Mouse (Mus musculus): ENCODE data around the gene Casc1. TPM values are rescaled to one million over a fixed set of nuclear protein-coding genes. Genes with fewer than 3 reads are reported as not detected.
"Not testable (repeated sequence)": the region's sequence is repeated elsewhere in the genome, so short reads cannot be mapped to it uniquely, and the experiment has no call there.

Casc1 gene
- total RNA-seq, 1 experiment from 2014 or later = 2.9 TPM

DNA sequence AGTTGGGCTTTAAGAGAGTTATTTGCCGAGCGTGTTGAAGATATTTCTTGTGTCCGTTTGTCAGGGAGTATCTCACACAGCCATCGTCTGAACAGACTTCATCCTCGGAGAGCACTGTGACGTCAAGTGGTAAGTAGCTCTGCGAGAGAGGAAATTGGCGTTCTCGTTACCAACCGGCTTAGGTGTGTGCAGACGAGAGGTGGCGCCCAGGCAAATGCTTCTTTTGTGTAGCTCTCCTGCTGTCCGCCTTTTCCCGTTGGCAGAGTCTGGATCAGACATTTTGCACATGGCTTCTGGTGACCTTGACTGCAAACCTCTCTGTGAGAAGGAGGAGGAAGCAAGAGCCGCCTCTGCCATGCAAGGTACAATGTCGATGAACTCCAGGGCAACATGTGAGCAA, 63.1 kb downstream of the Casc1 start:
- no peak for ATAC-seq (replicated peaks; ENCODE audit: insufficient number of reproducible peaks, low FRiP score, low TSS enrichment, poor library complexity, severe bottlenecking)

DNA sequence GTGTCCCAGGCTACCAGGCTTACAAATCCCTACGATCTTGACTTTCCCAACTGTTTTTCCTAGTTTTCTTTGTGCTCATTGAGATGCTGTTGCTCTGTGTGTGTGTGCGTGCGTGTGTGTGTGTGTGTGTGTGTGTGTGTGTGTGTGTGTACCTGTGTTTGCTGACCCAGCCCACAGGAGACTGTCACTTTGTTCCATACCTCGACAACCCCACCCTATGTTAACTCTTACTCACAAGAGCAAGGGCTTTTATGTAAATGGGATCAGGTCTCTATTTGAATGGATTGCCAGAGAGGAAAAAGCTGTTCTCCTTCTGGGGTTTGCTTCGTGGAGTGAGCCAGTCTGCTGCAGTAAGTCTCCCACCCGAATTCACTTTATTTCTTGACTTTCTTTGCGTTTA, 65.6 kb downstream of the Casc1 start:
- no peak for ATAC-seq (replicated peaks; ENCODE audit: insufficient number of reproducible peaks, low FRiP score, low TSS enrichment, poor library complexity, severe bottlenecking)

DNA sequence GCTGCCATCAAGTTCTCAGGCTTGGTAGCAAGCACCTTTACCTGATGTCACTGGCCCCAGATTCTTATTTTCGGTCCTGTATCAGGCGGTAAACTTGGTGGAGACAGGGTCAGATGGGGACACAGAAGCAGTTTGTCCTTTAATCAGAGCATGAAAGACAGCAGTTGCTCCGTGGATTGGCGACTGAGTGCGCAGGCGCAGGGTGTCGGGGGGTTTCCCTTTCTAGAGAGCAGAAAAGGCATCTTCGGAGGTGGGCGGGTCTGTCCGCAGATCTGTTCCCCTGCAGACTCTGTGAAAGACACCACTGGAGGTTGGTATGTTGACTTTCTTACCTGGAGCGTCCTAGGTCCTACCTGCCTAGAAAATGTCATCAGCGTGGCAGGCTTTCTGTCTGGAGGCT, 69.0 kb downstream of the Casc1 start:
- ATAC-seq (replicated peaks; ENCODE audit: insufficient number of reproducible peaks, low FRiP score, low TSS enrichment, poor library complexity, severe bottlenecking) = no peak

DNA sequence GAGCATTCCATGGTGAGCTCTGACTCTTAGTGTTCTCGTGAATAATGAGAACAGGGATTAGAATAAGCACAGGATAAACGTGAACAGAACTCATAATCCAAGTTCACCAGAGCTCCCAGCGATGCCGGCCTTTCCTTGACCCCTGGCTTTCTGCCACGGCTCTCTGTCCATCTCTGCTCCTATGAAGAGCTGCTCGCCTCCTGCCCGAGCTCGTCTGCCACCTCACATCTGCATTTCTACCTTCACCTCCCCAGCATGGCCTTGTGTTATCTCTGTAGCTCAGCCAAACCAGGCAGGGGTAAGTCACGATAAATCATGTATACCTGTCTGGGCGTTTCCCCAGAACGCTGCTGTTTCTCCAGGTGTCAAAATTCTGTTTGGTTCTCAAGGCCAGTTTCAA, 70.1 kb downstream of the Casc1 start:
- no peak for ATAC-seq (replicated peaks; ENCODE audit: insufficient number of reproducible peaks, low FRiP score, low TSS enrichment, poor library complexity, severe bottlenecking)

DNA sequence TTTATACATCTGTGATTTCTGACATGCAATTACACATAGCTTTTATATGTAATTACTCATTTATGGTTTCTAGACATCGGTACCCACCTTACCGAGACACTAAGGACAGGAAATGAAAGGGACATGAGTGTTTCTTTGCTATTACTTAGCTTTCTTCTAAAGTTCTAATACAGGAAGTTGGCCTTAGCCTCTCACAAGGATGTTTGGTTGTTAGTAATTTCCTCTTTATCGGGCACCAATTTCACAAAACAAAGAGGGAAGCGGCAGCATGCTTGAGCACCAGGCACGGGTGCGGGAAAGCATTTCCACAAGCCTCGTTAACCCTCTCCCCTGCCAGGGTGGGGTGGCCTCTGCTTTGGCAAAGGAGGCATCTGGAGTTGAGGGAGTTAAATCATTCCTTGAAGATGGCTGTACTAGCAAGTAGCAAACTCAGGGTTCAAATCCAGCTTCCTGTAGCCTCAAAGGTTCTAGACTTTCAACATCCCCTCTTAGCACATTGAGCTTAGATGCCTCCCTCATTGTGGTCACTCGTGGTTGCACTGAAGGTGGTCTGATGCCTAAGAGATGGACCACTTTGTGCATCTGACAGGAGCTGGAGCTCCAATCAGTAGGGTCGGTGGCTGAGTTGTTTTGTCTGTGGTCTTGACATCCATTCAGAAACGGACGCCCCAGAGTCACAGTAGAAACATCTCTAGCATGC, 70.9 kb downstream of the Casc1 start:
- ATAC-seq (replicated peaks; ENCODE audit: insufficient number of reproducible peaks, low FRiP score, low TSS enrichment, poor library complexity, severe bottlenecking) = peak; percentile 69

DNA sequence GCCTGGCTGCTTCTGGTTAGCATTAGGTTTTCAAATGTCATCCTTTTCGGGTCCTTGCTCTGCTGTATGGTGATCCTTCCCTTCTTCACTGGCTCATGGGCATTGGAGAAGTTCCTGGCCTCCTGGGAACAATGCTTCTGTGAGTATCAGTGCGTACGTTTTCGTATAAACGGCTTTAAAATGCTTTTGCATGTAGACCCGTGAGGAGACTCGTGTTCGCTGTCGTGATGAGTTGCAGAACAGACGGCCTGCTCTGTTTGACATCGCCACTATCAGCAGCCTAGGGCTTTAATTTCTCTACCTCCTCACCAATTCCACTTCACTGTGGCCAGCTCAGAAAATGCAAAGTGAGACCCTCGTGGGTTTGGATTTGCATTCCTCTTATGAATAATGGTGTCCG, 71.6 kb downstream of the Casc1 start:
- no peak for ATAC-seq (replicated peaks; ENCODE audit: insufficient number of reproducible peaks, low FRiP score, low TSS enrichment, poor library complexity, severe bottlenecking)

DNA sequence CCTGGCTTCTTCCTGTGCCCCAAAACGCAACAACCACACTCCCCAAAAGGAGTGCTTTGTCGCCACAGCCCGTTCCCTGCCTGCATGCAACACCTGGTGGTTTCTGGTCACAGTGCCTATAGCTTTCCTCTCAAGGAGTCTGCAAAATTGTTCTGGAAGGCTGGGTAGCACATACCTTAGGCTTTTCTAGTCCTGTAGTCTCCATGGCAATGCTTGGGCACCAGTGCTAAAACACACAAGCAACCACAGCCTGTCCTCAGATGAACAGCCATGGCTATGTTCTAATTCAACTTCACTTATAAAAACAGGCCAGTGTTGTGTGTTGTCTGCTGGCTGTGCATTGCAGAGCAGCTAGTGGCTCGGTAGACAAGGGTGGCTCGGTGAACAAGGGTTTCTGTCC, 74.0 kb downstream of the Casc1 start:
- no peak for ATAC-seq (replicated peaks; ENCODE audit: insufficient number of reproducible peaks, low FRiP score, low TSS enrichment, poor library complexity, severe bottlenecking)

DNA sequence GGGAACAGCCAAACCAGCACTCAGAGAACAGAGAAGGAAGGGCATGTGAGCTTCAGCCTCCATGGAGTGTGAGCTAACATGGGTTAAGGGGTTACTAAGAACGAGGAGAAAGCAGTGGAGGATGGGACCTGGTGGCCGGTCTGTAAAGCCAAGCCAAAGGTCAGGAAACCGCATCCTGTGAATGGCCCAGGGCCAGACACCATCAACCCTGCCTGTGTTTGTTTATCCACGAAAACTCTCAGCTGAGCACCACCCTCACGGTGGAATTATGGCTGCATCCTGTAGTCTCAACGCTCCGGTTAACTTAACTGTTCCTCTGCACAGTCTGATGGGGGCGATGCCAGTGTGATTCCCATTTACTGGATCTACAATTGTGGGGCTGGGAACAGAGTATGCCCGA, 75.0 kb downstream of the Casc1 start:
- no peak for ATAC-seq (replicated peaks; ENCODE audit: insufficient number of reproducible peaks, low FRiP score, low TSS enrichment, poor library complexity, severe bottlenecking)

DNA sequence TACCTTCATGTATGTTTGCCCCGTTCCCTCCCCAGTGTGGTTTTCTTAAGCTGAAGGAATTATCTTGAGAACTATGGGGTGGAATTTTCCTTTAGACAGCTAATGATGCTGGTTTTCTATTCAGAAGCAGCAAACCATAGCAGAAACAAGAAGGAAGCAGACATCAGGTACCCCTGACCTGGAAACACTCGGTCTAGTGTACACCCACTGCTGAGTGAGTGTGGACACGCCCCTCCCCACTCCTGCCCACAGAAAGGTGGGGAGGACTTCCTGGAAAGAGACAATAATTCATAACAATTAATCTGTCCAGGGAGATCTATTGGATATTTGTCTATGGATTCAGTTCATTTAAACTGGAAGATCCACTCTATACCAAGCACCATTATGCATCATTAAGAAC, 75.5 kb downstream of the Casc1 start:
- ATAC-seq (replicated peaks; ENCODE audit: insufficient number of reproducible peaks, low FRiP score, low TSS enrichment, poor library complexity, severe bottlenecking) = no peak

DNA sequence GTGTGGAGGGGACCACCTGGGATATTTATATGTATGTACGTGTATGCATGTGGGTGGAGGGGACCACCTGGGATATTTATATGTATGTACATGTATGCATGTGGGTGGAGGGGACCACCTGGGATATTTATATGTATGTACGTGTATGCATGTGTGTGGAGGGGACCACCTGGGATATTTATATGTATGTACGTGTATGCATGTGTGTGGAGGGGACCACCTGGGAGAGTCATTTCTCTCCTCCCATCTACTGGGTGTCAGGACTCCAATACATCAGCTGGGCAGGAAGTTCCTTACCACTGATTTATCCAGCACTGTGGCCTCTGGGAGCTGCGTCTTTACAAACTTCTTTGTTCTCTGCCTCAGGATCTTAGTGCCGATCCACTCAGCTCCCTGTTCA, 77.8 kb downstream of the Casc1 start:
- ATAC-seq (replicated peaks; ENCODE audit: insufficient number of reproducible peaks, low FRiP score, low TSS enrichment, poor library complexity, severe bottlenecking) = not testable (repeated sequence)

DNA sequence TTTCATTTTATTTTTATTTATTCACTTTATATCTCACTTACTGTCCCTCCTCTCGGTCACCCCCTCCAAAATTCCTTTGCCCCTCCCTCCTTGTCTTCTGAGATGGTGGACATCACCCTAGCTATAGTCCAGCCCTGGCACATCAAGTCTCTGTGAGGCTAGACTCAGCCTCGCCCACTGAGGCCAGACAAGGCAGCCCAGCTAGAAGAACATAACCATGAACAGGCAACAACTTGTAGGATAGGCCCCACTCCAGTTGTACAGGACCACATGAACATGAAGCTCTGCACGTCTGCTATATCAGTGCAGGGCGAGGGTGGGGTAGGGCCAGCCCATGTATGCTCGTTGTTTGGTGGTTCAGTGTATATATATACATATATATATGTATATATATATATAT, 78.8 kb downstream of the Casc1 start:
- no peak for ATAC-seq (replicated peaks; ENCODE audit: insufficient number of reproducible peaks, low FRiP score, low TSS enrichment, poor library complexity, severe bottlenecking)

DNA sequence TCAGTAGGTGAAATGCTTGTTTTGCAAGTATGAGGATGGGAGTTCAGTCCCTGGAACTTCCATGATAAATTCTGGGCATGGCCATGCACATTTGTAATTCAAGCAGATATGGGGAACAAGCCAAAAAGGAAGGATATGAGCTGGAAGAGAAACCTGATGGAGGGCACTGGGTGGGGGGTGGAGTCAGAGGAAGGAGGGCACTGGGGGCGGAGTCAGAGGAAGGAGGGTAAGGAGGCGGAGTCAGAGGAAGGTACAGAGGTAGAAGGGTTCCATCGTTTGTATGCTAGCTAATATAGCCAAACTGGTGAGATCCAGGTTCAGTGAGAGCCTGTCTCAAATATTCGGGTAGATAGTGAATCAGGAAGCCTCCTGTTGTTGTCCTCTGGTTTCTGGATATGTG, 81.2 kb downstream of the Casc1 start:
- no peak for ATAC-seq (replicated peaks; ENCODE audit: insufficient number of reproducible peaks, low FRiP score, low TSS enrichment, poor library complexity, severe bottlenecking)

DNA sequence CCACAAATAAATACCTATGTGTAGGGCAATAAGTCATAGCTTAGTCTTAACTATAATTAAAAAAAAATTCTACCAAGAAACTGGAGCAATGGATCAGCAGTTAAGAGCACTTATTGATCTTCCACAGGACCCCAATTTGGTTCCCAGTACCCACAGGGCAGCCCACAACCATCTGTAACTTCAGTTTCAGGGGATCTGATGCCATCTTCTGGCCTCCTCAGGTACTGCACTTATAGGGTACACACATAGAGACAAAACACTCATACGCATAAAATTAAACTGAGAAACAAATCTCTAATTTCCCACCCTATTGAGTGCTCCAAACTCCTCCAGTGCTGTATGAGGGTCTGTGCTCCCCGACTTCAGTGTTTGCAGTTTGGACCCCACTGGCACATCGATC, 83.2 kb downstream of the Casc1 start:
- no peak for ATAC-seq (replicated peaks; ENCODE audit: insufficient number of reproducible peaks, low FRiP score, low TSS enrichment, poor library complexity, severe bottlenecking)

DNA sequence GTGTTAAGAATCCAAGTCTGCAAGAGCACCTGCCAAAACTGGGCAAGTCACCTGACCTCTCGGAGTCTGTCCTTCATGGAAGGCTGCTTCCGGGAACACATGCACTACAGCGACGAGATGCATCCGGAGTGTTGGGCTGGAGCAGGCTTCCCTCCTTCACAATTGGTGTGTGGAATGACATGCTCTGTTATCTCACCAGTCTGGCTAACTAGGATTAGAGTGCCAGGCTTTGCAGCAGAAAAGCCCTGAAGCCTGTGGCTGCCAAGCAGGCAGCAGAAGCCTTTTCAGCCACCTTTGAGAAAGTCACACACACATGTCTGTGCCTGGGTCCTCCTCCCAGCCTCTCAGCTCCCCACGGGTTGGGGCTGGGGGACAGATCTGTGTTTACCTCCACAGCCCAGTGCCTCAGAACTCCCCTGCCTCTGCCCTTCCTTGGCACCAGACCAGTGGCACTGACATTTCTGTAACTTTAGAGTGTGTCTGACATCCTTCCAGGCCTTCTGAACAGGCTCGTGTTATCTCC, 85.2 kb downstream of the Casc1 start:
- no peak for ATAC-seq (replicated peaks; ENCODE audit: insufficient number of reproducible peaks, low FRiP score, low TSS enrichment, poor library complexity, severe bottlenecking)

Other genes starting within 250 kb of the Casc1 start
- gene Bcat1, start 134.8 kb downstream of the Casc1 start, total RNA-seq (2017) = not detected in 3 replicates
- 254 to 293 TPM (median 262 TPM) in 3 replicates for gene Lrmp, start 95.4 kb downstream of the Casc1 start, total RNA-seq (2017)
- 18.3 to 22.7 TPM (median 19.3 TPM) in 3 replicates for gene Etfrf1, start 129 bp upstream of the Casc1 start, total RNA-seq (2017)
- gene Kras, start 39.2 kb upstream of the Casc1 start, total RNA-seq (2017) = 80.5 to 105 TPM (median 99.5 TPM) in 3 replicates

Data from monocyte, adult 5-6 weeks (primary cell).